Mouse (Mus musculus) G1E (cell line): ENCODE data around the gene Flywch2. TPM values are rescaled to one million over a fixed set of nuclear protein-coding genes. Genes with fewer than 3 reads are reported as not detected.

Experiments
- ATAC-seq: 2 replicates; pipeline ENCODE4 v1.8.0; 2016; ENCODE audit warnings: mild to moderate bottlenecking; ENCODE audit not compliant: insufficient number of reproducible peaks, poor library complexity, low FRiP score, severe bottlenecking; ENCODE audit errors: extremely low read depth
- DNase-seq: peaks from one replicate; pipeline ENCODE4 v3.0.0; 2012; ENCODE audit warnings: low spot score
- H3K27me3 ChIP-seq: 2 replicates; pipeline ENCODE4 v1.6.1; 2012; ENCODE audit warnings: mild to moderate bottlenecking, low read length, inconsistent platforms; ENCODE audit not compliant: insufficient read depth
- H3K36me3 ChIP-seq: replicated peaks from 2 replicates; pipeline ENCODE3; 2012; ENCODE audit warnings: mild to moderate bottlenecking, inconsistent platforms
- H3K4me1 ChIP-seq: 2 replicates; pipeline ENCODE4 v1.6.1; 2012; ENCODE audit warnings: low read depth, low read length, inconsistent platforms, mixed read lengths; ENCODE audit not compliant: insufficient read depth
- H3K4me3 ChIP-seq: 2 replicates; pipeline ENCODE4 v1.5.1; 2012; ENCODE audit warnings: low read depth, mild to moderate bottlenecking, inconsistent platforms, low read length, moderate library complexity, mixed read lengths
- H3K9me3 ChIP-seq: replicated peaks from 2 replicates; pipeline ENCODE4 v1.6.1; 2012; ENCODE audit warnings: inconsistent platforms
- CTCF ChIP-seq: IDR thresholded peaks from 2 replicates; pipeline ENCODE4 v1.5.1; 2012; ENCODE audit warnings: low read depth, low read length, inconsistent platforms, mixed read lengths
- GATA1 ChIP-seq: IDR thresholded peaks from 2 replicates; pipeline ENCODE4 v1.6.1; 2012; ENCODE audit warnings: borderline replicate concordance, low read length, inconsistent platforms, mixed read lengths
- GATA2 ChIP-seq: IDR thresholded peaks from 2 replicates; pipeline ENCODE4 v1.6.1; 2012; ENCODE audit warnings: low read depth, low read length, inconsistent platforms, borderline replicate concordance
- POLR2AphosphoS5 ChIP-seq: IDR thresholded peaks from 2 replicates; pipeline ENCODE4 v1.6.1; 2012; ENCODE audit warnings: low read depth, low read length, inconsistent platforms; ENCODE audit not compliant: insufficient replicate concordance
- TAL1 ChIP-seq: conservative IDR thresholded peaks from 2 replicates; pipeline ENCODE4 v1.6.1; 2012; ENCODE audit warnings: low read depth, low read length, inconsistent platforms, mixed read lengths
- polyA plus RNA-seq: library from polyadenylated mRNA; stranded (reverse); fragments of >175 nt; gene quantifications from 2 replicates; pipeline ENCODE4 v1.2.3, GENCODE M21; 2012
- total RNA-seq, 2 experiments: library from RNA; stranded (forward) in 1 of 2; stranded (reverse) in 1 of 2; fragments of 200-1000 nt in 1 of 2; fragments of >200 nt in 1 of 2; fragmentation: Nextera tagmentation in 1 of 2; gene quantifications; 2 replicates each; pipeline ENCODE4 v1.2.3; 2014 to 2017

Gene Flywch2
- total RNA-seq (2014; fragmentation: Nextera tagmentation) (not detected in 2 replicates), total RNA-seq (2017) (0.12 TPM in 1 of 2 replicates, not detected in the other), polyA plus RNA-seq (not detected in 2 replicates)

- H3K4me3 ChIP-seq, result no peak within 1 kb of the TSS
- TF ChIP-seq GATA1, result no peak
- no peak for TF ChIP-seq TAL1
- no peak for TF ChIP-seq GATA2
- no peak for TF ChIP-seq CTCF
- peaks cover 41% of the 10 kb centered on the region for H3K27me3 ChIP-seq
- no peaks in the 10 kb centered on the region for H3K9me3 ChIP-seq
- DNase-seq (no peak), ATAC-seq (no peak)
- no peaks in the 10 kb centered on the region for H3K36me3 ChIP-seq
- H3K4me1 ChIP-seq, result no peaks in the 10 kb centered on the region
These were observed at the start of gene Flywch2 for GRCm38 (mm10) chr17:23785561-23786471. TSS of gene Flywch2 (minus strand) at chr17:23786081.

- H3K36me3 ChIP-seq, result peaks cover 14% of the 10 kb centered on the region
- H3K4me1 ChIP-seq, result peaks cover 31% of the 10 kb centered on the region
- H3K4me3 ChIP-seq, result no peak overlapping the region
- ATAC-seq (no peak), DNase-seq (no peak)
- TF ChIP-seq CTCF (no peak), GATA2 (no peak), GATA1 (no peak), POLR2AphosphoS5 (no peak), TAL1 (no peak)
- peaks cover 32% of the 10 kb centered on the region for H3K27me3 ChIP-seq
- H3K9me3 ChIP-seq, result no peaks in the 10 kb centered on the region
These were observed 45.3 kb upstream of the Flywch2 start for GRCm38 (mm10) chr17:23831201-23831600.

GRCm38 (mm10) chr17:23829064-23829619, 43.3 kb upstream of the Flywch2 start, which contains the start of gene Elob:
TSS of gene Elob (minus strand) at chr17:23829136.
- Histone ChIP-seq H3K4me1 (peaks cover 42% of the 10 kb centered on the region), H3K9me3 (no peaks in the 10 kb centered on the region), H3K27me3 (peaks cover 12% of the 10 kb centered on the region), H3K36me3 (peaks cover 34% of the 10 kb centered on the region), H3K4me3 (peak within 1 kb of the TSS; percentile 88)
- DNase-seq (peak; percentile 88), ATAC-seq (peak; percentile 81)
- TF ChIP-seq POLR2AphosphoS5, result no peak
- no peak for TF ChIP-seq TAL1
- TF ChIP-seq GATA1, result no peak
- no peak for TF ChIP-seq GATA2
- TF ChIP-seq CTCF, result no peak

GRCm38 (mm10) chr17:23828271-23829001, 42.6 kb upstream of the Flywch2 start:
- peak overlapping the region; percentile 88 for H3K4me3 ChIP-seq
- peaks cover 5% of the 10 kb centered on the region; the same call in 1 of the 2 replicates for H3K27me3 ChIP-seq
- peaks cover 46% of the 10 kb centered on the region for H3K4me1 ChIP-seq
- no peaks in the 10 kb centered on the region for H3K9me3 ChIP-seq
- peaks cover 41% of the 10 kb centered on the region for H3K36me3 ChIP-seq
- no peak for ATAC-seq
- no peak for DNase-seq
- TF ChIP-seq GATA2, result no peak
- no peak for TF ChIP-seq TAL1
- TF ChIP-seq POLR2AphosphoS5, result no peak
- no peak for TF ChIP-seq GATA1
- TF ChIP-seq CTCF, result no peak

- DNase-seq, result no peak
- Histone ChIP-seq H3K9me3 (peaks cover 4% of the 10 kb centered on the region), H3K36me3 (peaks cover 70% of the 10 kb centered on the region), H3K4me1 (peaks cover 66% of the 10 kb centered on the region), H3K4me3 (no peak overlapping the region), H3K27me3 (no peaks in the 10 kb centered on the region)
- no peak for TF ChIP-seq TAL1
- TF ChIP-seq POLR2AphosphoS5, result no peak
- no peak for TF ChIP-seq GATA2
- TF ChIP-seq GATA1, result no peak
- ATAC-seq, result no peak
These were observed 39.7 kb upstream of the Flywch2 start for GRCm38 (mm10) chr17:23825591-23825990.
